Mouse (Mus musculus): ENCODE measurements at regions not wholly inside any gene's neighbourhood (a gene's known extent, or its start where the extent isn't known, plus 50 kb on each side); places are given as distances from the start of the nearest gene placed in this dataset.

GRCm38 (mm10) chr5:64602356-64602936 lies 200.7 kb upstream of the Klf3 start:
- TF ChIP-seq POLR2AphosphoS2 (IDR thresholded peaks at IDR 0.05; ENCODE audit: low read depth, low read length) (no peak), RAD21 (IDR thresholded peaks at IDR 0.05; ENCODE audit: low read depth, low read length) (no peak), NELFE (IDR thresholded peaks at IDR 0.05; ENCODE audit: low read depth, low read length) (no peak), MAFK (IDR thresholded peaks at IDR 0.05; ENCODE audit: insufficient replicate concordance, low read length) (no peak), SMC3 (IDR thresholded peaks at IDR 0.05; ENCODE audit: low read depth, low read length) (no peak), CHD1 (IDR thresholded peaks at IDR 0.05; ENCODE audit: low read depth, low read length) (no peak), BHLHE40 (IDR thresholded peaks at IDR 0.05; ENCODE audit: low read depth, low read length) (no peak)
- in situ Hi-C loops (cut with MboI; ENCODE audit: low pct_ligation_motif_present, low pct_unique_long_range_greater_than_20kb, low sequenced_read_pairs), result loop anchor here (25.0 kb wide), 1 partner anchor 90 kb away; no protein-coding TSS in a partner anchor
- Histone ChIP-seq H3K79me2 (replicated peaks; ENCODE audit: control insufficient read depth, extremely low read depth, insufficient read depth, poor library complexity, severe bottlenecking) (no peaks in the 10 kb centered on the region), H3K4me1 (ENCODE audit: control insufficient read depth in 1 of 2, insufficient read depth in 2 of 2) (peaks cover 5 to 22% of the 10 kb centered on the region in 2 experiments), H3K36me3 (replicated peaks in 1 of 2; ENCODE audit: control insufficient read depth in 1 of 2, insufficient read depth in 1 of 2, low read length in 1 of 2) (no peaks in the 10 kb centered on the region), H3K4me3 (replicated peaks in 1 of 3; ENCODE audit: low read depth in 2 of 3, low read length in 2 of 3, poor library complexity in 1 of 3) (no peak overlapping the region), H3K27me3 (replicated peaks) (no peaks in the 10 kb centered on the region), H3K4me2 (ENCODE audit: insufficient read depth, low read depth, poor library complexity, severe bottlenecking) (no peak overlapping the region), H3K27ac (ENCODE audit: insufficient read depth, low read depth) (no peak overlapping the region), H3K9me3 (replicated peaks; ENCODE audit: low read length) (no peaks in the 10 kb centered on the region), H3K9ac (ENCODE audit: insufficient read depth, low read depth) (no peak overlapping the region)
- dilution Hi-C loops (cut with MboI; ENCODE audit: extremely low pct_ligation_motif_present, extremely low pct_unique_long_range_greater_than_20kb, low sequenced_read_pairs), result no loop called here
- DNase-seq (ENCODE audit: extremely low read depth), result no peak

DNA sequence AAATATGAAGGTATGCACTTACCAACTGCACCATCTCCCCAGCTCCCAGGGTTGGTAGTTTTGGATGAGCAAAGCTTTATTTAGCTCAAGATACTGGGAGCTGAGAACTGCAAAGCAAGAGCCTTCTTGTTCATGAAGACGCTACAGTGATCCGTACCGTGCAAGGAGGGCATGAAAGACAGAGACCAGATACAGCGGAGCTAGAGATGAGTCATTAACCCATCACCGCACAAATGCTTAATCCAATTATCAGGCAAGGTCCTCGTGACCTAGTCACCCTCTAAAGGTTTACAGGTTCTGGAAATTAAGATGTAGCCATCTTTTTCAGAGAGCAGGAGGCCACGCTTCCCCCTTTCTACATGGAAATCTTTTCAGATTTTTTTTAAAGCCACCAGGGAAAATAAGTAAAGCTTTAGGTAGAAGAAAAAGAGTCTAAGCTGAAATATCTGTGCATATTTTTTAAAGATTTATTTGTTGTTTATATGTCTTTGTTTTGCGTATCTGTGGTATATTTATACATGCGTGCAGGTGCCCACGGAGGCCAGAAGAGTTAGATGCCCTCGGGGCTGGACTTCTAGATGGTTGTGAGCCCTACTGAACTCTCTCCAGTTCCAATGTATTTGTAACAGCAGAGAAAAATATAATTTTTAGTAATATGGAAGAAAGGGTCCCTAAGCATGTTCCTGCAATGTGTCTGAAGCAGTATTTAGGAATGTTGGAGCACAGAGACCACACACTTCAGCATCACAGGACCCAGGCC lies 200.0 kb upstream of the Klf3 start:
- no peak for DNase-seq (ENCODE audit: extremely low read depth)
- Histone ChIP-seq H3K36me3 (replicated peaks in 1 of 2; ENCODE audit: control insufficient read depth in 1 of 2, insufficient read depth in 1 of 2, low read length in 1 of 2) (no peaks in the 10 kb centered on the region), H3K79me2 (replicated peaks; ENCODE audit: control insufficient read depth, extremely low read depth, insufficient read depth, poor library complexity, severe bottlenecking) (no peaks in the 10 kb centered on the region), H3K9me3 (replicated peaks; ENCODE audit: low read length) (no peaks in the 10 kb centered on the region), H3K4me2 (ENCODE audit: insufficient read depth, low read depth, poor library complexity, severe bottlenecking) (no peak overlapping the region), H3K27ac (ENCODE audit: insufficient read depth, low read depth) (no peak overlapping the region), H3K27me3 (replicated peaks) (no peaks in the 10 kb centered on the region), H3K4me3 (replicated peaks in 1 of 3; ENCODE audit: low read depth in 2 of 3, low read length in 2 of 3, poor library complexity in 1 of 3) (no peak overlapping the region), H3K4me1 (ENCODE audit: control insufficient read depth in 1 of 2, insufficient read depth in 2 of 2) (peaks cover 5 to 22% of the 10 kb centered on the region in 2 experiments), H3K9ac (ENCODE audit: insufficient read depth, low read depth) (no peak overlapping the region)
- dilution Hi-C loops (cut with MboI; ENCODE audit: extremely low pct_ligation_motif_present, extremely low pct_unique_long_range_greater_than_20kb, low sequenced_read_pairs) (no loop called here), in situ Hi-C loops (cut with MboI; ENCODE audit: low pct_ligation_motif_present, low pct_unique_long_range_greater_than_20kb, low sequenced_read_pairs) (loop anchor here (25.0 kb wide), 1 partner anchor 91 kb away; no protein-coding TSS in a partner anchor)
- TF ChIP-seq USF1 (IDR thresholded peaks at IDR 0.05; ENCODE audit: low read depth, low read length) (no peak), UBTF (IDR thresholded peaks at IDR 0.05; ENCODE audit: low read depth, low read length) (no peak), RAD21 (IDR thresholded peaks at IDR 0.05; ENCODE audit: low read depth, low read length) (no peak), HCFC1 (IDR thresholded peaks at IDR 0.05; ENCODE audit: low read depth, low read length) (no peak), MAX (IDR thresholded peaks at IDR 0.05; ENCODE audit: low read length) (no peak), TBP (conservative IDR thresholded peaks at IDR 0.05; ENCODE audit: low read depth, low read length) (no peak), POLR2AphosphoS2 (IDR thresholded peaks at IDR 0.05; ENCODE audit: low read depth, low read length) (no peak), NELFE (IDR thresholded peaks at IDR 0.05; ENCODE audit: low read depth, low read length) (no peak), NRF1 (IDR thresholded peaks at IDR 0.05; ENCODE audit: low read depth, low read length) (no peak), BHLHE40 (IDR thresholded peaks at IDR 0.05; ENCODE audit: low read depth, low read length) (no peak), GABPA (IDR thresholded peaks at IDR 0.05; ENCODE audit: insufficient replicate concordance, low read depth, low read length) (no peak), MYC (IDR thresholded peaks at IDR 0.05; ENCODE audit: low read depth, low read length) (no peak), TCF12 (IDR thresholded peaks at IDR 0.05; ENCODE audit: low read depth, low read length) (no peak), MAZ (IDR thresholded peaks at IDR 0.05; ENCODE audit: low read depth, low read length) (no peak), ELF1 (IDR thresholded peaks at IDR 0.05; ENCODE audit: low read depth, low read length) (no peak), ZNF384 (IDR thresholded peaks at IDR 0.05; ENCODE audit: low read depth, low read length) (no peak), E2F4 (IDR thresholded peaks at IDR 0.05; ENCODE audit: insufficient replicate concordance, low read depth, low read length) (no peak), CHD1 (IDR thresholded peaks at IDR 0.05; ENCODE audit: low read depth, low read length) (no peak), JUND (conservative IDR thresholded peaks at IDR 0.05; ENCODE audit: low read depth, low read length) (no peak)

Measured in CH12.LX (cell line).